Mouse (Mus musculus): ENCODE data around the gene Cacnb2. TPM values are rescaled to one million over a fixed set of nuclear protein-coding genes. Genes with fewer than 3 reads are reported as not detected.

The Cacnb2 gene
- total and polyA plus RNA-seq, 3 experiments: not detected

GRCm38 (mm10) chr2:14639877-14640276 lies 37.0 kb downstream of the Cacnb2 start (continued):
- no peak for TF ChIP-seq POLR2AphosphoS5 (IDR thresholded peaks at IDR 0.05; ENCODE audit: borderline replicate concordance, low read depth, low read length)
- no peak for TF ChIP-seq POLR2A (IDR thresholded peaks at IDR 0.05; ENCODE audit: control insufficient read depth in 1 of 2, insufficient read depth in 1 of 2, low read depth in 1 of 2, low read length in 2 of 2, poor library complexity in 1 of 2)

GRCm38 (mm10) chr2:14641040-14641439 lies 38.2 kb downstream of the Cacnb2 start:
- Histone ChIP-seq H3K4me3 (ENCODE audit: control insufficient read depth in 1 of 2, insufficient read depth in 1 of 2, low read depth in 2 of 2, low read length in 2 of 2) (no peak overlapping the region), H3K27ac (ENCODE audit: control insufficient read depth, low read depth, low read length) (no peak overlapping the region), H3K27me3 (ENCODE audit: control insufficient read depth in 1 of 2, insufficient read depth in 2 of 2, low read length in 2 of 2) (peaks cover 0 to 3% of the 10 kb centered on the region in 2 experiments; a peak in 1 of 4 replicates), H3K9ac (ENCODE audit: control insufficient read depth, low read depth, low read length, poor library complexity, severe bottlenecking) (no peak overlapping the region), H3K9me3 (replicated peaks; ENCODE audit: insufficient read depth, low read length) (no peaks in the 10 kb centered on the region), H3K36me3 (ENCODE audit: control insufficient read depth in 1 of 2, insufficient read depth in 2 of 2, low read length in 2 of 2) (no peaks in the 10 kb centered on the region), H3K79me2 (ENCODE audit: control insufficient read depth, insufficient read depth, low read length, poor library complexity) (no peaks in the 10 kb centered on the region), H3K4me1 (ENCODE audit: control insufficient read depth in 1 of 2, insufficient read depth in 2 of 2, low read length in 2 of 2) (no peaks in the 10 kb centered on the region)
- TF ChIP-seq TBP (IDR thresholded peaks at IDR 0.05; ENCODE audit: low read depth, low read length): no peak
- TF ChIP-seq CTCF (IDR thresholded peaks at IDR 0.05 in 2 of 3, conservative IDR thresholded peaks at IDR 0.05 in 1 of 3; ENCODE audit: control insufficient read depth in 1 of 3, insufficient read depth in 1 of 3, low read depth in 2 of 3, low read length in 3 of 3, poor library complexity in 1 of 3, severe bottlenecking in 1 of 3): no peak
- no peak for TF ChIP-seq NRF1 (IDR thresholded peaks at IDR 0.05; ENCODE audit: insufficient read depth, low read depth, low read length, poor library complexity, severe bottlenecking)
- no peak for TF ChIP-seq UBTF (IDR thresholded peaks at IDR 0.05; ENCODE audit: borderline replicate concordance, insufficient read depth, low read depth, low read length)
- TF ChIP-seq BHLHE40 (IDR thresholded peaks at IDR 0.05; ENCODE audit: borderline replicate concordance, low read depth, low read length): no peak
- TF ChIP-seq MAX (IDR thresholded peaks at IDR 0.05; ENCODE audit: low read length): no peak
- TF ChIP-seq ZKSCAN1 (IDR thresholded peaks at IDR 0.05; ENCODE audit: low read depth, low read length): no peak
- TF ChIP-seq SMC3 (IDR thresholded peaks at IDR 0.05; ENCODE audit: low read depth, low read length): no peak
- TF ChIP-seq EP300 (IDR thresholded peaks at IDR 0.05; ENCODE audit: low read depth in 1 of 2, low read length in 2 of 2): no peak
- no peak for TF ChIP-seq ELF1 (IDR thresholded peaks at IDR 0.05; ENCODE audit: low read depth, low read length)
- TF ChIP-seq TCF12 (IDR thresholded peaks at IDR 0.05; ENCODE audit: low read depth, low read length): no peak
- no peak for TF ChIP-seq MXI1 (IDR thresholded peaks at IDR 0.05; ENCODE audit: low read depth, low read length)
- no peak for TF ChIP-seq POLR2AphosphoS5 (IDR thresholded peaks at IDR 0.05; ENCODE audit: borderline replicate concordance, low read depth, low read length)
- no peak for TF ChIP-seq TAL1 (IDR thresholded peaks at IDR 0.05; ENCODE audit: low read length)
- no peak for TF ChIP-seq ZNF384 (IDR thresholded peaks at IDR 0.05; ENCODE audit: low read depth, low read length)
- TF ChIP-seq MAZ (IDR thresholded peaks at IDR 0.05; ENCODE audit: low read depth, low read length): no peak
- no peak for TF ChIP-seq MYC (IDR thresholded peaks at IDR 0.05; ENCODE audit: low read depth, low read length)
- TF ChIP-seq MAFK (IDR thresholded peaks at IDR 0.05; ENCODE audit: borderline replicate concordance, low read depth, low read length): no peak
- no peak for TF ChIP-seq USF2 (IDR thresholded peaks at IDR 0.05; ENCODE audit: borderline replicate concordance in 1 of 2, insufficient read depth in 1 of 2, low read depth in 1 of 2, low read length in 2 of 2)
- DNase-seq (ENCODE audit: low read depth, low spot score): no peak

Measured in MEL (cell line).